Mouse (Mus musculus) C2C12 (cell line): ENCODE data around the gene Lpar1.

Experiments used
- MYOD1 ChIP-seq: IDR thresholded peaks from one replicate; pipeline ENCODE4 v1.6.1; 2011; ENCODE audit warnings: low read depth; ENCODE audit not compliant: control insufficient read depth, insufficient read length
- USF1 ChIP-seq: IDR thresholded peaks from one replicate; pipeline ENCODE4 v1.6.1; 2011; ENCODE audit warnings: low read depth, mild to moderate bottlenecking, control low read depth, moderate library complexity

GRCm38 (mm10) chr4:58491742-58492141 lies 62.0 kb downstream of the Lpar1 start:
- no peak for TF ChIP-seq MYOD1
- TF ChIP-seq USF1 = no peak
